Mouse (Mus musculus) neural tube, embryonic 14.5 days (tissue): ENCODE measurements around the gene Ubash3b. TPM values are rescaled to one million over a fixed set of nuclear protein-coding genes. Genes with fewer than 3 reads are reported as not detected.
A peak's percentile ranks its signal among the peaks of the same experiment; 100 is the strongest.

Experiments used
- ATAC-seq: fragments of 200-750 bp; cut with Nextera tagmentation; 2 replicates; pipeline ENCODE4 v1.8.0; 2017; ENCODE audit warnings: low read depth, mild to moderate bottlenecking, moderate TSS enrichment, moderate library complexity
- H3K27ac ChIP-seq: fragments of 300-500 bp; sonication (generic); 2 replicates; pipeline ENCODE4 v1.5.1; 2014; ENCODE audit warnings: low read depth, mild to moderate bottlenecking, control low read depth, low read length, moderate library complexity, mixed read lengths
- H3K27me3 ChIP-seq: fragments of 300-500 bp; sonication (generic); 2 replicates; pipeline ENCODE4 v1.6.1; 2014; ENCODE audit warnings: low read length; ENCODE audit not compliant: control insufficient read depth, insufficient read depth
- H3K36me3 ChIP-seq: fragments of 300-500 bp; sonication (generic); 2 replicates; pipeline ENCODE4 v1.6.1; 2014; ENCODE audit warnings: low read length, mixed read lengths; ENCODE audit not compliant: control insufficient read depth, insufficient read depth
- H3K4me1 ChIP-seq: fragments of 300-500 bp; sonication (generic); 2 replicates; pipeline ENCODE4 v1.6.1; 2014; ENCODE audit warnings: low read length; ENCODE audit not compliant: control insufficient read depth, insufficient read depth
- H3K4me2 ChIP-seq: fragments of 300-500 bp; sonication (generic); 2 replicates; pipeline ENCODE4 v1.6.1; 2014; ENCODE audit warnings: mild to moderate bottlenecking, low read depth, low read length, control low read depth
- H3K4me3 ChIP-seq: fragments of 300-500 bp; sonication (generic); 2 replicates; pipeline ENCODE4 v1.5.1; 2014; ENCODE audit warnings: low read depth, low read length, control low read depth, mixed read lengths
- H3K9ac ChIP-seq: fragments of 300-500 bp; sonication (generic); replicated peaks from 2 replicates; pipeline ENCODE4 v1.6.1; 2014; ENCODE audit warnings: low read depth, mild to moderate bottlenecking, control low read depth, low read length, mixed read lengths
- H3K9me3 ChIP-seq: fragments of 300-500 bp; sonication (generic); 2 replicates; pipeline ENCODE4 v1.6.1; 2016; ENCODE audit warnings: low read length; ENCODE audit not compliant: control insufficient read depth
- WGBS: fragments of 180-500 bp; shearing (Covaris S2); extraction: QIAGEN DNeasy Blood & Tissue Kit; methylation state at CpG from one replicate; pipeline ENCODE4 v1.1.7; 2014; 5-methylcytosine and 5-hydroxymethylcytosine counted together
- polyA plus RNA-seq: library from polyadenylated mRNA; unstranded; fragments of >200 nt; fragmentation: Nextera tagmentation; extraction: Ambion mirVana; gene quantifications from 2 replicates; pipeline ENCODE4 v1.2.1, GENCODE M21; 2014

Gene Ubash3b
- polyA plus RNA-seq = 26.1 and 32.1 TPM in 2 replicates

DNA sequence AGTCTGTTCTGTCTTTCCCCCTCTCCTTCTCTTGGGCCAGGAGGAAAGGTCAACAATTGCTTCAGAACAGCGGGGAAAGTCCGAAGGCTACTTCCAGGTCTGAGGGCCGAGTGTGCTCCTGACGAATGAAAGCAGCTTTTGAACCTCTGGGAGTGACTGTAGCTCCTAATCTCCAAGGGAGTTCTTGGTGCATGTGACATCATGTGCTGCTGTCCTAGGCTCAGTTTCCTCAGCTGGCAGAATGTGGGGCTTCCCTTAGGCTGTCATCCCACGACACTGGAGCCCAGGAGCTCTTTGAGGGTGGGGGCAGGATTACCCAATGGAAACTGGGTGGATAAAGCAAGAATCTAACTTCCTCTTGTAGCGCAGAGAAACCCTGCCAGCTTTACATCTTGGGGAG, at the start of gene Ubash3b:
Gene Ubash3b (minus strand): TSS at position 285 of the 400 bp plus-strand sequence.
- 91% methylated on average over 6 of the region's 6 CpGs for WGBS
- no peak within 1 kb of the TSS for H3K27ac ChIP-seq

GRCm38 (mm10) chr9:41207130-41208104, 45.9 kb upstream of the Ubash3b start:
- Histone ChIP-seq H3K27me3 (no peaks in the 10 kb centered on the region), H3K9me3 (no peaks in the 10 kb centered on the region), H3K4me2 (peak overlapping the region; percentile 21), H3K36me3 (no peaks in the 10 kb centered on the region), H3K9ac (peak overlapping the region; percentile 35; the same call in 1 of the 2 replicates), H3K27ac (peak overlapping the region; percentile 68), H3K4me3 (peak overlapping the region; percentile 19), H3K4me1 (peaks cover 15% of the 10 kb centered on the region; the same call in 1 of the 2 replicates)
- peak; percentile 94 for ATAC-seq
- WGBS = 9% methylated on average over 28 of the region's 28 CpGs

More for the DNA sequence above, at the start of gene Ubash3b:
- ATAC-seq = no peak
- H3K4me2 ChIP-seq = no peak within 1 kb of the TSS
- H3K27me3 ChIP-seq = no peaks in the 10 kb centered on the region
- no peaks in the 10 kb centered on the region for H3K9me3 ChIP-seq
- H3K4me1 ChIP-seq = no peaks in the 10 kb centered on the region
- no peak within 1 kb of the TSS for H3K4me3 ChIP-seq
- no peak within 1 kb of the TSS for H3K9ac ChIP-seq
- H3K36me3 ChIP-seq = no peaks in the 10 kb centered on the region

DNA sequence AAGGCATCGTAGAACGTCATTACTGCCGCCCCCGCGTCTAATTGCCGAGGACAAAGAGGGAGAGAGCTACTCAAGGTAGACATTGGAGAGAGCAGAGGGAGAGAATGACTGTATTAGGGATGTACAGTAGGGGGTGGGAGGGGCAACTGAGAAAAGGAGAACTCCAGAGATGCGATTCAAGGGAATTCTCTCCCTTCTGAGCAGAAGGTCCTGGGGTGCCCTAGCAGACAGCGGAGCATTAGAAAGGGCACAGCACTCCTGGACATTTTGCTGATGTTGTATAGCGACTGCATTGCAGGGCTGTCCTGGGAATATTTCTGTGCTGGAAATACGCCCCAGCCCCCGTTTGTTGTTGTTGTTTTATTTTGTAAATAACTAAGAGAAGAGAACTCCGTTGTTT, 45.2 kb upstream of the Ubash3b start:
- ATAC-seq = no peak
- no peaks in the 10 kb centered on the region for H3K36me3 ChIP-seq
- H3K9ac ChIP-seq = no peak overlapping the region; the same call in 1 of the 2 replicates
- H3K9me3 ChIP-seq = no peaks in the 10 kb centered on the region
- H3K27ac ChIP-seq = peak overlapping the region; percentile 68; the same call in 1 of the 2 replicates
- no peaks in the 10 kb centered on the region for H3K27me3 ChIP-seq
- no peak overlapping the region for H3K4me2 ChIP-seq
- WGBS = 79% methylated on average over 12 of the region's 12 CpGs
- H3K4me3 ChIP-seq = no peak overlapping the region
- peaks cover 8% of the 10 kb centered on the region; the same call in 1 of the 2 replicates for H3K4me1 ChIP-seq

DNA sequence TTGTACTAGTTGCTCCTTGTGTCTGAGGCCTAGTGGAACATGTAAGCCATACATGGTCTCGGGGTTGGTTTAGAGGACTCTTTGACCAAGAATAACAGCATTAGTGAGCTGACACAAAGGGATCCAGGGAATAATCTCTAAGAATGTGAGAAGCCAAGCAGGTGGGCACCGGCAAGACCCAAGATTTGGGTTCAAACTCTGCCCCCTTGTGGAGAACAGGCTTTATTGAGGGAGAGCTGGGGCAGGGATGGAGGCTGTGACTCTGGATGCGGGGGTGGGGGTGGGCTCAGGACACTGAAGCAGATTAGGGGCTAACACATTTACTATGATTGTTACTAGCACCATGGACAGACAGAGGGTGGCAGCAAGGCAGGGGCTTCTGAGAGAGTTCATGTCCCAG, 43.8 kb upstream of the Ubash3b start:
- H3K27me3 ChIP-seq = no peaks in the 10 kb centered on the region
- no peak for ATAC-seq
- no peak overlapping the region for H3K9ac ChIP-seq
- H3K27ac ChIP-seq = no peak overlapping the region
- WGBS = 72% methylated on average over 3 of the region's 3 CpGs
- no peaks in the 10 kb centered on the region for H3K36me3 ChIP-seq
- peaks cover 5% of the 10 kb centered on the region; the same call in 1 of the 2 replicates for H3K4me1 ChIP-seq
- no peak overlapping the region for H3K4me2 ChIP-seq
- H3K4me3 ChIP-seq = no peak overlapping the region
- H3K9me3 ChIP-seq = no peaks in the 10 kb centered on the region

- Histone ChIP-seq H3K27me3 (no peaks in the 10 kb centered on the region), H3K4me3 (no peak overlapping the region), H3K36me3 (no peaks in the 10 kb centered on the region), H3K4me1 (no peaks in the 10 kb centered on the region), H3K9me3 (no peaks in the 10 kb centered on the region), H3K27ac (no peak overlapping the region), H3K4me2 (no peak overlapping the region), H3K9ac (no peak overlapping the region)
- ATAC-seq = no peak
- WGBS = 83% methylated on average over 22 of the region's 22 CpGs
These were observed 38.2 kb upstream of the Ubash3b start for GRCm38 (mm10) chr9:41199456-41200252.

GRCm38 (mm10) chr9:41198501-41199265, 37.2 kb upstream of the Ubash3b start:
- H3K27ac ChIP-seq = no peak overlapping the region
- ATAC-seq = no peak

GRCm38 (mm10) chr9:41195742-41196311, 34.3 kb upstream of the Ubash3b start:
- H3K36me3 ChIP-seq = no peaks in the 10 kb centered on the region
- H3K9me3 ChIP-seq = no peaks in the 10 kb centered on the region
- H3K27ac ChIP-seq = no peak overlapping the region
- no peak overlapping the region for H3K4me2 ChIP-seq
- no peak for ATAC-seq
- WGBS = 89% methylated on average over 10 of the region's 10 CpGs
- H3K4me1 ChIP-seq = no peaks in the 10 kb centered on the region; the same call in 1 of the 2 replicates
- no peaks in the 10 kb centered on the region for H3K27me3 ChIP-seq
- no peak overlapping the region for H3K9ac ChIP-seq
- H3K4me3 ChIP-seq = no peak overlapping the region

More at GRCm38 (mm10) chr9:41198501-41199265, 37.2 kb upstream of the Ubash3b start:
- H3K27me3 ChIP-seq = no peaks in the 10 kb centered on the region
- H3K4me3 ChIP-seq = no peak overlapping the region
- no peak overlapping the region for H3K9ac ChIP-seq
- no peaks in the 10 kb centered on the region for H3K36me3 ChIP-seq
- no peaks in the 10 kb centered on the region for H3K4me1 ChIP-seq
- H3K9me3 ChIP-seq = no peaks in the 10 kb centered on the region
- 79% methylated on average over 12 of the region's 12 CpGs for whole genome bisulfite sequencing
- H3K4me2 ChIP-seq = no peak overlapping the region

GRCm38 (mm10) chr9:41191651-41192210, 30.2 kb upstream of the Ubash3b start:
- 60% methylated on average over 9 of the region's 9 CpGs for WGBS
- Histone ChIP-seq H3K27ac (peak overlapping the region; percentile 58; the same call in 1 of the 2 replicates), H3K4me2 (no peak overlapping the region), H3K4me1 (no peaks in the 10 kb centered on the region; the same call in 1 of the 2 replicates), H3K9ac (0 out of 2 replicates have a peak overlapping the region, but pooled peaks have one; percentile 17), H3K9me3 (no peaks in the 10 kb centered on the region), H3K27me3 (no peaks in the 10 kb centered on the region), H3K4me3 (no peak overlapping the region), H3K36me3 (no peaks in the 10 kb centered on the region)
- no peak for ATAC-seq
